Mouse (Mus musculus) left cerebral cortex, adult 9 months (tissue): ENCODE measurements at regions not wholly inside any gene's neighbourhood (a gene's known extent, or its start where the extent isn't known, plus 50 kb on each side); places are given as distances from the start of the nearest gene placed in this dataset.

ENCODE experiments used
- DNase-seq, 2 experiments: peaks; one replicate each; pipeline ENCODE4 v3.0.0; 2022; ENCODE audit warnings: low spot score in 2 of 2

GRCm38 (mm10) chr6:51641965-51642364 lies 118.3 kb downstream of the Snx10 start:
- no peak for DNase-seq

GRCm38 (mm10) chr6:51648813-51649212 lies 125.1 kb downstream of the Snx10 start:
- DNase-seq = no peak

GRCm38 (mm10) chr6:51653753-51654152 lies 130.1 kb downstream of the Snx10 start:
- DNase-seq = no peak

GRCm38 (mm10) chr6:51654991-51655390 lies 131.3 kb downstream of the Snx10 start:
- no peak for DNase-seq

- no peak for DNase-seq
Observed at GRCm38 (mm10) chr6:51656078-51656477, 132.4 kb downstream of the Snx10 start.

GRCm38 (mm10) chr6:51656883-51657640 lies 133.4 kb downstream of the Snx10 start:
- no peak for DNase-seq

GRCm38 (mm10) chr6:51658360-51658759 lies 134.7 kb downstream of the Snx10 start:
- DNase-seq = no peak

GRCm38 (mm10) chr6:51663178-51663577 lies 139.5 kb downstream of the Snx10 start:
- DNase-seq = no peak

- no peak for DNase-seq
Observed at GRCm38 (mm10) chr6:51664049-51664448, 140.3 kb downstream of the Snx10 start.

GRCm38 (mm10) chr6:51667022-51667421 lies 143.3 kb downstream of the Snx10 start:
- DNase-seq = no peak

- no peak for DNase-seq
Observed at GRCm38 (mm10) chr6:51675342-51675945, 151.7 kb downstream of the Snx10 start.

GRCm38 (mm10) chr6:51677162-51677996 lies 153.7 kb downstream of the Snx10 start:
- no peak for DNase-seq

- no peak for DNase-seq
Observed at GRCm38 (mm10) chr6:51678743-51679142, 155.0 kb downstream of the Snx10 start.

- no peak for DNase-seq
Observed at GRCm38 (mm10) chr6:51680239-51680857, 156.6 kb downstream of the Snx10 start.

- no peak for DNase-seq
Observed at GRCm38 (mm10) chr6:51683131-51683530, 159.4 kb downstream of the Snx10 start.

- DNase-seq = no peak
Observed at GRCm38 (mm10) chr6:51685651-51686287, 162.1 kb downstream of the Snx10 start.

GRCm38 (mm10) chr6:51690795-51691563 lies 167.3 kb downstream of the Snx10 start:
- DNase-seq = peak in 1 of 2 experiments; percentile 10

- no peak for DNase-seq
Observed at GRCm38 (mm10) chr6:51693984-51694383, 170.3 kb downstream of the Snx10 start.

- no peak for DNase-seq
Observed at GRCm38 (mm10) chr6:51696396-51696795, 172.7 kb downstream of the Snx10 start.

GRCm38 (mm10) chr6:51697754-51698153 lies 174.1 kb downstream of the Snx10 start:
- no peak for DNase-seq

GRCm38 (mm10) chr6:51698244-51698643 lies 174.5 kb downstream of the Snx10 start:
- DNase-seq = no peak
